Mouse (Mus musculus): ENCODE results near the gene Dcpp2. TPM values are rescaled to one million over a fixed set of nuclear protein-coding genes. Genes with fewer than 3 reads are reported as not detected.
"Not testable (repeated sequence)": the region's sequence is repeated elsewhere in the genome, so short reads cannot be mapped to it uniquely, and the experiment has no call there.

Gene Dcpp2
- total RNA-seq, 2 experiments from 2014 or later = not detected

GRCm38 (mm10) chr17:23917158-23917557 is 36.5 kb downstream of the Dcpp2 start, which contains the start of gene Dcpp3:
Dcpp3 (plus strand) TSS chr17:23917458.
- intact Hi-C loops (cut with DNase I); DNase-seq (ENCODE audit: low spot score in 2 of 2): not testable (repeated sequence)

- intact Hi-C loops (cut with DNase I) = no loop called here
- DNase-seq (ENCODE audit: low spot score in 2 of 2) = peak; percentile 85 to 86
Measured at GRCm38 (mm10) chr17:23924531-23925007, 43.9 kb downstream of the Dcpp2 start.

- intact Hi-C loops (cut with DNase I) = no loop called here
- DNase-seq (ENCODE audit: low spot score in 2 of 2) = peak; percentile 50 to 52
Measured at GRCm38 (mm10) chr17:23925090-23925493, 44.4 kb downstream of the Dcpp2 start.

GRCm38 (mm10) chr17:23931157-23931556 is 50.5 kb downstream of the Dcpp2 start:
- DNase-seq (ENCODE audit: low spot score in 2 of 2) = no peak
- intact Hi-C loops (cut with DNase I) = no loop called here

GRCm38 (mm10) chr17:23941372-23941771 is 60.7 kb downstream of the Dcpp2 start, which contains the start of gene Sbp:
Sbp (plus strand) TSS chr17:23941672.
- intact Hi-C loops (cut with DNase I) = no loop called here
- DNase-seq (ENCODE audit: low spot score in 2 of 2) = no peak

GRCm38 (mm10) chr17:23947486-23947885 is 66.8 kb downstream of the Dcpp2 start:
- DNase-seq (ENCODE audit: low spot score in 2 of 2); intact Hi-C loops (cut with DNase I): not testable (repeated sequence)

GRCm38 (mm10) chr17:23949068-23949467 is 68.4 kb downstream of the Dcpp2 start:
- intact Hi-C loops (cut with DNase I) = no loop called here
- no peak for DNase-seq (ENCODE audit: low spot score in 2 of 2)

Other genes starting within 250 kb of the Dcpp2 start
- gene Mmp25, start 235.6 kb upstream of the Dcpp2 start, total RNA-seq (2021) = under 1 TPM; 0.12 to 0.16 TPM
- not detected for gene Bicdl2, start 220.4 kb upstream of the Dcpp2 start, total RNA-seq (2021)
- gene Hcfc1r1, start 207.3 kb upstream of the Dcpp2 start, total RNA-seq (2021) = 100 to 1,000 TPM; 126 to 137 TPM
- gene Thoc6, start 207.0 kb upstream of the Dcpp2 start, total RNA-seq (2021) = 1 to 10 TPM; 5.3 to 7.0 TPM
- gene Tnfrsf12a, start 203.4 kb upstream of the Dcpp2 start, total RNA-seq (2021) = 1 to 10 TPM; 8.8 to 9.9 TPM
- gene Cldn6, start 201.6 kb upstream of the Dcpp2 start, total RNA-seq (2021) = not detected
- gene Cldn9, start 196.9 kb upstream of the Dcpp2 start, total RNA-seq (2021) = under 1 TPM in 1 of 2 experiments, not detected in 1; 0.30 TPM
- under 1 TPM in 1 of 2 experiments, not detected in 1; 0.10 TPM for gene 1520401A03Rik, start 158.1 kb upstream of the Dcpp2 start, total RNA-seq (2021)
- gene Pkmyt1, start 154.5 kb upstream of the Dcpp2 start, total RNA-seq (2021) = 1 to 10 TPM; 4.1 to 4.7 TPM
- gene Paqr4, start 140.0 kb upstream of the Dcpp2 start, total RNA-seq (2021) = 10 to 100 TPM; 58.7 to 62.9 TPM
- gene Kremen2, start 135.0 kb upstream of the Dcpp2 start, total RNA-seq (2021) = under 1 TPM; 0.48 to 0.81 TPM
- 100 to 1,000 TPM; 354 to 411 TPM for gene Flywch1, start 109.3 kb upstream of the Dcpp2 start, total RNA-seq (2021)
- 10 to 100 TPM; 11.4 to 16.2 TPM for gene Flywch2, start 94.8 kb upstream of the Dcpp2 start, total RNA-seq (2021)
- gene Srrm2, start 90.3 kb upstream of the Dcpp2 start, total RNA-seq (2021) = 100 to 1,000 TPM; 420 to 743 TPM
- gene Elob, start 51.7 kb upstream of the Dcpp2 start, total RNA-seq (2021) = 100 to 1,000 TPM; 330 to 406 TPM
- gene Prss33, start 44.8 kb upstream of the Dcpp2 start, total RNA-seq (2021) = not detected
- gene Prss32, start 37.0 kb upstream of the Dcpp2 start, total RNA-seq (2021) = not detected
- gene Prss41, start 36.7 kb upstream of the Dcpp2 start, total RNA-seq (2021) = 1 to 10 TPM; 1.5 to 1.6 TPM
- gene Prss21, start 12.8 kb upstream of the Dcpp2 start, total RNA-seq (2021) = not detected
- not detected for gene Dcpp1, start within 50 bp of the Dcpp2 start, total RNA-seq (2021)
- not detected for gene Dcpp3, start 36.6 kb downstream of the Dcpp2 start, total RNA-seq (2021)
- gene Sbp, start 60.8 kb downstream of the Dcpp2 start, total RNA-seq (2021) = not detected
- gene Sbpl, start 74.4 kb downstream of the Dcpp2 start, total RNA-seq (2021) = not detected
- gene Prss30, start 99.7 kb downstream of the Dcpp2 start, total RNA-seq (2021) = under 1 TPM; 0.20 to 0.68 TPM
- 1 to 10 TPM; 1.2 to 1.8 TPM for gene Prss22, start 117.2 kb downstream of the Dcpp2 start, total RNA-seq (2021)
- gene Prss27, start 157.3 kb downstream of the Dcpp2 start, total RNA-seq (2021) = not detected
- gene Kctd5, start 192.6 kb downstream of the Dcpp2 start, total RNA-seq (2021) = 10 to 100 TPM; 23.6 to 24.8 TPM

All from left cerebral cortex, postnatal 36 days (tissue).